Mouse (Mus musculus): ENCODE results near the gene Syt3. TPM values are rescaled to one million over a fixed set of nuclear protein-coding genes. Genes with fewer than 3 reads are reported as not detected.

The Syt3 gene
- polyA plus RNA-seq, 1 experiment from 2014 or later, result 4.1 TPM

GRCm38 (mm10) chr7:44358886-44359654 is 24.8 kb upstream of the Syt3 start:
- H3K27ac ChIP-seq, result no peak overlapping the region
- 5% methylated on average over 25 of the region's 26 CpGs for WGBS

GRCm38 (mm10) chr7:44359908-44360672 is 23.8 kb upstream of the Syt3 start:
- Histone ChIP-seq H3K36me3 (no peaks in the 10 kb centered on the region), H3K27me3 (peaks cover 87% of the 10 kb centered on the region), H3K4me2 (peak overlapping the region; percentile 79), H3K4me1 (peaks cover 35% of the 10 kb centered on the region), H3K27ac (no peak overlapping the region), H3K9ac (peak overlapping the region; percentile 59; the same call in 1 of the 2 replicates), H3K9me3 (no peaks in the 10 kb centered on the region), H3K4me3 (peak overlapping the region; percentile 49)
- peak; percentile 56 for ATAC-seq (ENCODE audit: insufficient number of reproducible peaks, insufficient read depth, low FRiP score, low TSS enrichment, low read depth)
- 1% methylated on average over 54 of the region's 54 CpGs for WGBS

More at GRCm38 (mm10) chr7:44358886-44359654, 24.8 kb upstream of the Syt3 start:
- Histone ChIP-seq H3K9ac (peak overlapping the region; percentile 47), H3K27me3 (peaks cover 90% of the 10 kb centered on the region), H3K36me3 (no peaks in the 10 kb centered on the region), H3K4me1 (peaks cover 39% of the 10 kb centered on the region), H3K9me3 (no peaks in the 10 kb centered on the region), H3K4me2 (peak overlapping the region; percentile 79), H3K4me3 (peak overlapping the region; percentile 49)
- ATAC-seq (ENCODE audit: insufficient number of reproducible peaks, insufficient read depth, low FRiP score, low TSS enrichment, low read depth), result no peak

GRCm38 (mm10) chr7:44360792-44361301 is 23.1 kb upstream of the Syt3 start:
- H3K9ac ChIP-seq, result no peak overlapping the region
- H3K4me1 ChIP-seq, result peaks cover 35% of the 10 kb centered on the region
- H3K27ac ChIP-seq, result no peak overlapping the region
- H3K4me2 ChIP-seq, result peak overlapping the region; percentile 79
- peak overlapping the region; percentile 49 for H3K4me3 ChIP-seq
- H3K27me3 ChIP-seq, result peaks cover 79% of the 10 kb centered on the region
- WGBS, result 8% methylated on average over 21 of the region's 21 CpGs
- H3K9me3 ChIP-seq, result no peaks in the 10 kb centered on the region
- no peaks in the 10 kb centered on the region for H3K36me3 ChIP-seq
- no peak for ATAC-seq (ENCODE audit: insufficient number of reproducible peaks, insufficient read depth, low FRiP score, low TSS enrichment, low read depth)

GRCm38 (mm10) chr7:44372678-44373077 is 11.2 kb upstream of the Syt3 start:
- H3K27me3 ChIP-seq, result no peaks in the 10 kb centered on the region
- no peaks in the 10 kb centered on the region for H3K36me3 ChIP-seq
- no peak overlapping the region for H3K27ac ChIP-seq
- H3K4me3 ChIP-seq, result no peak overlapping the region
- no peak overlapping the region for H3K9ac ChIP-seq
- H3K4me1 ChIP-seq, result peaks cover 14% of the 10 kb centered on the region
- 91% methylated on average over 8 of the region's 8 CpGs for WGBS
- ATAC-seq (ENCODE audit: insufficient number of reproducible peaks, insufficient read depth, low FRiP score, low TSS enrichment, low read depth), result no peak
- no peak overlapping the region for H3K4me2 ChIP-seq
- no peaks in the 10 kb centered on the region for H3K9me3 ChIP-seq

GRCm38 (mm10) chr7:44373460-44373859 is 10.4 kb upstream of the Syt3 start:
- WGBS, result 11% methylated on average over 7 of the region's 7 CpGs
- peak; percentile 23; the same call in 1 of the 2 replicates for ATAC-seq (ENCODE audit: insufficient number of reproducible peaks, insufficient read depth, low FRiP score, low TSS enrichment, low read depth)
- peak overlapping the region; percentile 60; the same call in 1 of the 2 replicates for H3K9ac ChIP-seq

GRCm38 (mm10) chr7:44373889-44374652 is 9.8 kb upstream of the Syt3 start:
- 1% methylated on average over 19 of the region's 19 CpGs for WGBS
- Histone ChIP-seq H3K27me3 (peaks cover 8% of the 10 kb centered on the region), H3K4me3 (peak overlapping the region; percentile 64), H3K36me3 (no peaks in the 10 kb centered on the region), H3K4me2 (peak overlapping the region; percentile 80), H3K9me3 (no peaks in the 10 kb centered on the region), H3K27ac (peak overlapping the region; percentile 78), H3K4me1 (peaks cover 14% of the 10 kb centered on the region), H3K9ac (peak overlapping the region; percentile 78)
- ATAC-seq (ENCODE audit: insufficient number of reproducible peaks, insufficient read depth, low FRiP score, low TSS enrichment, low read depth), result peak; percentile 85

More at GRCm38 (mm10) chr7:44373460-44373859, 10.4 kb upstream of the Syt3 start:
- peak overlapping the region; percentile 80 for H3K4me2 ChIP-seq
- peaks cover 14% of the 10 kb centered on the region for H3K4me1 ChIP-seq
- peak overlapping the region; percentile 64 for H3K4me3 ChIP-seq
- peak overlapping the region; percentile 78; the same call in 1 of the 2 replicates for H3K27ac ChIP-seq
- no peaks in the 10 kb centered on the region for H3K36me3 ChIP-seq
- H3K9me3 ChIP-seq, result no peaks in the 10 kb centered on the region
- peaks cover 6% of the 10 kb centered on the region for H3K27me3 ChIP-seq

- under 1% methylated on average over 5 of the region's 5 CpGs for WGBS
- Histone ChIP-seq H3K4me1 (peaks cover 14% of the 10 kb centered on the region), H3K9me3 (no peaks in the 10 kb centered on the region), H3K4me2 (peak overlapping the region; percentile 80), H3K27ac (peak overlapping the region; percentile 78; the same call in 1 of the 2 replicates), H3K27me3 (peaks cover 8% of the 10 kb centered on the region), H3K9ac (peak overlapping the region; percentile 78), H3K4me3 (peak overlapping the region; percentile 64), H3K36me3 (no peaks in the 10 kb centered on the region)
- ATAC-seq (ENCODE audit: insufficient number of reproducible peaks, insufficient read depth, low FRiP score, low TSS enrichment, low read depth), result no peak
Measured at GRCm38 (mm10) chr7:44374756-44375155, 9.1 kb upstream of the Syt3 start.

- H3K4me3 ChIP-seq, result peak overlapping the region; percentile 64
- peak overlapping the region; percentile 80 for H3K4me2 ChIP-seq
- peaks cover 14% of the 10 kb centered on the region for H3K4me1 ChIP-seq
- no peak for ATAC-seq (ENCODE audit: insufficient number of reproducible peaks, insufficient read depth, low FRiP score, low TSS enrichment, low read depth)
- no peaks in the 10 kb centered on the region for H3K9me3 ChIP-seq
- H3K27ac ChIP-seq, result no peak overlapping the region
- peaks cover 8% of the 10 kb centered on the region for H3K27me3 ChIP-seq
- WGBS, result 5% methylated on average over 10 of the region's 10 CpGs
- H3K9ac ChIP-seq, result peak overlapping the region; percentile 78
- H3K36me3 ChIP-seq, result no peaks in the 10 kb centered on the region
Measured at GRCm38 (mm10) chr7:44375207-44375606, 8.7 kb upstream of the Syt3 start.

- no peak overlapping the region for H3K4me3 ChIP-seq
- WGBS, result 65% methylated on average over 3 of the region's 3 CpGs
- H3K9me3 ChIP-seq, result no peaks in the 10 kb centered on the region
- no peak overlapping the region for H3K27ac ChIP-seq
- no peak overlapping the region for H3K9ac ChIP-seq
- H3K36me3 ChIP-seq, result no peaks in the 10 kb centered on the region
- H3K4me2 ChIP-seq, result no peak overlapping the region
- H3K4me1 ChIP-seq, result peaks cover 14% of the 10 kb centered on the region
- ATAC-seq (ENCODE audit: insufficient number of reproducible peaks, insufficient read depth, low FRiP score, low TSS enrichment, low read depth), result no peak
- H3K27me3 ChIP-seq, result peaks cover 8% of the 10 kb centered on the region
Measured at GRCm38 (mm10) chr7:44375793-44376192, 8.1 kb upstream of the Syt3 start.

- H3K27me3 ChIP-seq, result peaks cover 11% of the 10 kb centered on the region
- WGBS, result 60% methylated on average over 4 of the region's 4 CpGs
- no peak overlapping the region for H3K9ac ChIP-seq
- peaks cover 11% of the 10 kb centered on the region for H3K4me1 ChIP-seq
- H3K27ac ChIP-seq, result no peak overlapping the region
- ATAC-seq (ENCODE audit: insufficient number of reproducible peaks, insufficient read depth, low FRiP score, low TSS enrichment, low read depth), result no peak
- no peak overlapping the region for H3K4me2 ChIP-seq
- no peaks in the 10 kb centered on the region for H3K36me3 ChIP-seq
- H3K9me3 ChIP-seq, result no peaks in the 10 kb centered on the region
- H3K4me3 ChIP-seq, result no peak overlapping the region
Measured at GRCm38 (mm10) chr7:44378290-44378689, 5.6 kb upstream of the Syt3 start.

GRCm38 (mm10) chr7:44382541-44382940 is 1.4 kb upstream of the Syt3 start:
- no peak for ATAC-seq (ENCODE audit: insufficient number of reproducible peaks, insufficient read depth, low FRiP score, low TSS enrichment, low read depth)
- H3K27me3 ChIP-seq, result peaks cover 37% of the 10 kb centered on the region

More at GRCm38 (mm10) chr7:44382541-44382940, 1.4 kb upstream of the Syt3 start:
- Histone ChIP-seq H3K9ac (no peak overlapping the region), H3K4me2 (no peak overlapping the region), H3K9me3 (no peaks in the 10 kb centered on the region), H3K4me3 (no peak overlapping the region), H3K4me1 (peaks cover 3% of the 10 kb centered on the region; the same call in 1 of the 2 replicates), H3K36me3 (no peaks in the 10 kb centered on the region), H3K27ac (no peak overlapping the region)
- 75% methylated on average over 12 of the region's 12 CpGs for WGBS

Data from embryonic facial prominence, embryonic 13.5 days (tissue).